Mouse (Mus musculus) layer of hippocampus, adult 9-11 months (tissue): ENCODE results near the gene Vmn2r35.
"Not testable (repeated sequence)": the region's sequence is repeated elsewhere in the genome, so short reads cannot be mapped to it uniquely, and the experiment has no call there.

ENCODE experiments used
- DNase-seq: peaks from one replicate; pipeline ENCODE4 v3.0.0; 2022

Vmn2r35 gene

DNA sequence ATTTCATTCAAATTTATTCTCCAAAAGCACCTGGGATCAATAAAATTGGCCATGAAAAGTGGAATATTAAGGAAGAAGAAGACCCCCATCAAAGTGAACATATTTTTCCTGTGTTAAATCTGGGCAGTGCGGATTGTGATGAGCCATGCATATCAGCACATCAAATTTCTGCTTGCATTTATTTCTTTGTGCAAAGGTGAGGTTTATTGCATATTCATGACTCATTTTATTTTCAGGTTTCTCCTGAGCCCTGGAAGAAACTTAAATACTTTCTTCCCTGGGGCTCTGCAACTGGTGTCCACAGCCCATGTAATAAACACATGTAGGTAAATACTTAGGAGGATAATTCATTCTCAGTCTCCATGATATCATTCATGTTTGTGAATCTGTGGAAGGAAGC lies at the start of gene Vmn2r35:
Gene Vmn2r35 (minus strand): TSS at position 101 of the 400 bp plus-strand sequence.
- DNase-seq, result not testable (repeated sequence)

- not testable (repeated sequence) for DNase-seq
Observed at GRCm38 (mm10) chr7:7794196-7794595, 25.5 kb downstream of the Vmn2r35 start.
